Mouse (Mus musculus) testis, adult 2 months (tissue): ENCODE measurements around the gene Trpm4. TPM values are rescaled to one million over a fixed set of nuclear protein-coding genes. Genes with fewer than 3 reads are reported as not detected.

Source experiments
- H3K27ac ChIP-seq: fragments of 200-500 bp; 2 replicates; pipeline ENCODE4 v1.5.1; 2012; ENCODE audit warnings: low read depth, low read length; ENCODE audit not compliant: control insufficient read depth, insufficient read depth
- H3K27me3 ChIP-seq: fragments of 200-500 bp; 2 replicates; pipeline ENCODE4 v1.6.1; 2012; ENCODE audit warnings: mild to moderate bottlenecking, low read length, moderate library complexity; ENCODE audit not compliant: control insufficient read depth, insufficient read depth
- H3K36me3 ChIP-seq: fragments of 200-500 bp; 2 replicates; pipeline ENCODE4 v1.6.1; 2012; ENCODE audit warnings: mild to moderate bottlenecking, low read length; ENCODE audit not compliant: control insufficient read depth, insufficient read depth
- H3K4me1 ChIP-seq: fragments of 200-500 bp; 2 replicates; pipeline ENCODE4 v1.6.1; 2012; ENCODE audit warnings: low read length; ENCODE audit not compliant: control insufficient read depth, insufficient read depth
- H3K4me3 ChIP-seq: fragments of 200-500 bp; 2 replicates; pipeline ENCODE4 v1.5.1; 2012; ENCODE audit warnings: low read depth, mild to moderate bottlenecking, low read length, moderate library complexity, mixed read lengths; ENCODE audit not compliant: control insufficient read depth
- CTCF ChIP-seq: fragments of 200-500 bp; IDR thresholded peaks from 2 replicates; pipeline ENCODE4 v1.5.1; 2012; ENCODE audit warnings: low read depth, mild to moderate bottlenecking, inconsistent platforms, low read length, moderate library complexity; ENCODE audit not compliant: control insufficient read depth, insufficient read depth, insufficient replicate concordance
- POLR2A ChIP-seq: fragments of 200-500 bp; IDR thresholded peaks from 2 replicates; pipeline ENCODE4 v1.6.1; 2012; ENCODE audit warnings: low read depth, mild to moderate bottlenecking, inconsistent platforms, low read length, moderate library complexity; ENCODE audit not compliant: control insufficient read depth
- polyA plus RNA-seq: library from polyadenylated mRNA; depleted of rRNA; stranded (reverse); fragments of >200 nt; gene quantifications from 2 replicates; pipeline ENCODE4 v1.2.3, GENCODE M21; 2012; rRNA removed

Gene Trpm4
- 52.2 and 54.8 TPM in 2 replicates for polyA plus RNA-seq

DNA sequence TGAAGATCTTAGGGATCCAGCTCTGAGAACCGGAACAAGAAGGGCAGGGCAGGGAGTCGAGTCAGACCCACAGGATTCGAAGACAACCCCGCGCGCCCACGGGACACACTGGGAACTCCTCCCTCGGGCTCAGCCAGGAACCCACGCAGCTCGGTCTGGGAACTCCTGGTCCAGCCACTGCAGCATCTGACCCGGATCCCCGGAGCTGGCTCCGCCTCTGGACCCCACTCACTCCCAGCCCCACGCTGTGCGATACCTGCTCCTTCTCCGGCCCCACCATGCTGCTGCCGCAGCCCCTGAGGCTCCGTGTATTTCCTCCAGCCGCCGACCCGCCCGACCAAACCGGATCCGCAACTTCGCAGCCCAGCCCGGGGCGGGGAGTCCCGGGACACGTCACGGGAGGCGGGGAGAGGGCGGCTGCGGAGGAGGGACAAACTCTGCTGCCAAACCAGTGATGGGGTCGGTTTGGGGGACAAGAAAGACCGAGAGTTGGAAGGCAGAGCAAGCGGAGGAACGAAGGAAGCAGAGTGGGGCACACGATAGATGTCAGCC, at the start of gene Trpm4:
Trpm4 (minus strand) TSS at position 350 of the 552 bp plus-strand sequence.
- Histone ChIP-seq H3K36me3 (no peaks in the 10 kb centered on the region), H3K4me1 (peaks cover 20% of the 10 kb centered on the region), H3K4me3 (peak within 1 kb of the TSS; percentile 72), H3K27ac (no peak within 1 kb of the TSS), H3K27me3 (no peaks in the 10 kb centered on the region; the same call in 1 of the 2 replicates)
- TF ChIP-seq POLR2A (peak; percentile 53; the same call in 1 of the 2 replicates), CTCF (no peak)

DNA sequence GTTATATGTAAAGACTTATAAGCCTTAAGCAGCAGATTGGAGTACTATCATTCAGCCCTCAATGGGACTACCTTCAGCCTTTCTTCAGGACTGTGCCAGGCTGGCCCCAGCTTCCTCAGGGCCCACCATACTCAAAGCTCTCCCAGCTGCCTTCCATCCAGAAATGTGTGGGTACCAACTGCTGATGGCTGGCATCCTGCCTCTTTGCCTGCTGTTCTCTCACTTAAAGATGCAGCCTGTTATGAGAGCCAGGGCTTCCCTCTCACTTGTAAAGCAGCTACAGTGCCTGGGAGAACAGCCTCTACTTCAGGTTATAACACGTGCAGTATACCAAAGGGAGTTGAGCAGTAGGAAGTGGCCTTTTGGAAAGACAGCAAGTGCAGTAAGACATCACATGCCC, 42.5 kb upstream of the Trpm4 start:
- H3K4me3 ChIP-seq, result no peak overlapping the region
- H3K27ac ChIP-seq, result no peak overlapping the region
- no peaks in the 10 kb centered on the region for H3K27me3 ChIP-seq
- no peak for TF ChIP-seq CTCF
- TF ChIP-seq POLR2A, result no peak
- H3K4me1 ChIP-seq, result peaks cover 3% of the 10 kb centered on the region; the same call in 1 of the 2 replicates
- peaks cover 1% of the 10 kb centered on the region; the same call in 1 of the 2 replicates for H3K36me3 ChIP-seq

DNA sequence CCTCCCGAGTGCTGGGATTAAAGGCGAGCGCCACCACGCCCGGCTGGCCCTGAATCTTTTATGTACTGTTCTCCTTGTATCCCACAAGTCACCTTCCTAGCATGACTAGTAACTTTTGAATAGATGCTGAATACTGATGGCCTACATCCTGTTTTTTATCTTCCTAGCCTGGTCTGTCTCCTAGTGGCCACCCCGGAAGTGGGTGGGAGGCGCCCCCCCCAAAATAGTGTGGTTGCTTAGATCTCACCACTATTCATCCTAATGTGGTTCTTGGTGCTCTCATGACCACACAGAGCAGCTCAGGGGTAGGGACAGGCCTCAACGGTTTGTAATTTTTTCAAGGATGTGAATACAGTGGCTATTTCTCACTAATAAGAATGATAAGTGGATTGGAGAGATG, 41.0 kb upstream of the Trpm4 start:
- Histone ChIP-seq H3K36me3 (no peaks in the 10 kb centered on the region), H3K27ac (no peak overlapping the region), H3K4me1 (peaks cover 16% of the 10 kb centered on the region), H3K4me3 (no peak overlapping the region), H3K27me3 (no peaks in the 10 kb centered on the region)
- TF ChIP-seq POLR2A (no peak), CTCF (no peak)

- Histone ChIP-seq H3K27me3 (no peaks in the 10 kb centered on the region), H3K4me3 (no peak overlapping the region), H3K4me1 (peaks cover 24% of the 10 kb centered on the region), H3K27ac (no peak overlapping the region), H3K36me3 (no peaks in the 10 kb centered on the region)
- TF ChIP-seq CTCF (no peak), POLR2A (no peak)
These were observed 38.8 kb upstream of the Trpm4 start for GRCm38 (mm10) chr7:45372371-45372770.

DNA sequence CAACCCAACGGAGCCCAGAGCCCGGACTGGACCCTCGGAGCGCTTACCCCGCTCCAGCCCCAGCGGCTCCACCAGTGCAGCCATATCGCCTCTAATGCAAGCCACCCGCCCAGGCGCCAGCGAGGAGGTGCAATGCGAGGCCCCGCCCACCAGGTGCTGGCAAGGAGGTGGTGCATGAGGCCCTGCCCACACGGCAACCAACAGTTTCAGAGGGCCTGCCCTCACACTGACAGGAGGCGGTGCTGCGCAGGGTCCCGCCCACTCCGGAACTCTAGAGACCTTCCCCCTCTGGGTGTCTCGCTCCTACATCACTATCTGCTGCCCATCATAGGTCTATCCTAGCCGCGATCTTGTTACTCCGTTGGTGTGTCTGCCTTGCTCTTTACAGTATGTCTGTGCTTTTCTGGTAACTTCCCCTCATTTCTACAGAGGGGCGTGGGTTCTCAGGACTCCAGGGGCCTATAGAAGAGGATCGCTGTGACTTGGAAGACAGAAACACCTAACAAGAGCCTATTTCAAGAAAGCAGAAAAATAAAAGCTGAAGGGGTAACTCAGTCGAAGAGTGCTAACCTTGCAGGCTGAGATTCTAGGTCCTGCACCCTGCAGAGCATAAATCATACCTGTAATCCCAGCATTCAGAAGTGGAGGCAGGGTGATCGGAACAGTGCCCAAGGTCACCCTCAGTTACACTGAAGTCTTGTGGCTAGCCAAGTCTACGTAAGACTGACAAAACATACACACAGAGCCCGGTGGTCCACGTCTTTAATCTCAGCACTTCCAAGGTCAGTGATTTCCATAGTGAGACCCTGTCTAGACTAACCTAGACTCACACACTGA, 37.1 kb upstream of the Trpm4 start, which contains the start of gene Lin7b:
Lin7b (minus strand) TSS at position 109 of the 837 bp plus-strand sequence.
- no peaks in the 10 kb centered on the region; the same call in 1 of the 2 replicates for H3K27me3 ChIP-seq
- no peak within 1 kb of the TSS for H3K27ac ChIP-seq
- H3K36me3 ChIP-seq, result no peaks in the 10 kb centered on the region
- TF ChIP-seq POLR2A (no peak), CTCF (no peak)
- H3K4me1 ChIP-seq, result peaks cover 38% of the 10 kb centered on the region
- H3K4me3 ChIP-seq, result peak within 1 kb of the TSS; percentile 58

- peak overlapping the region; percentile 58 for H3K4me3 ChIP-seq
- H3K27me3 ChIP-seq, result no peaks in the 10 kb centered on the region; the same call in 1 of the 2 replicates
- no peak overlapping the region for H3K27ac ChIP-seq
- no peaks in the 10 kb centered on the region for H3K36me3 ChIP-seq
- peaks cover 38% of the 10 kb centered on the region for H3K4me1 ChIP-seq
- TF ChIP-seq CTCF, result no peak
- no peak for TF ChIP-seq POLR2A
These were observed 36.4 kb upstream of the Trpm4 start for GRCm38 (mm10) chr7:45369836-45370474.

GRCm38 (mm10) chr7:45369022-45369745, 35.6 kb upstream of the Trpm4 start:
- H3K27ac ChIP-seq, result no peak overlapping the region
- H3K4me3 ChIP-seq, result no peak overlapping the region
- no peaks in the 10 kb centered on the region; the same call in 1 of the 2 replicates for H3K27me3 ChIP-seq
- H3K36me3 ChIP-seq, result no peaks in the 10 kb centered on the region
- peaks cover 38% of the 10 kb centered on the region for H3K4me1 ChIP-seq
- TF ChIP-seq CTCF, result no peak
- no peak for TF ChIP-seq POLR2A
